Mouse (Mus musculus): ENCODE measurements at regions not wholly inside any gene's neighbourhood (a gene's known extent, or its start where the extent isn't known, plus 50 kb on each side); places are given as distances from the start of the nearest gene placed in this dataset.

- Histone ChIP-seq H3K9ac (ENCODE audit: low read length) (no peak overlapping the region), H3K27ac (ENCODE audit: low read depth, low read length) (no peak overlapping the region), H3K4me2 (no peak overlapping the region), H3K4me1 (ENCODE audit: control insufficient read depth, insufficient read depth, low read length) (no peaks in the 10 kb centered on the region), H3K36me3 (ENCODE audit: control insufficient read depth, insufficient read depth, low read length) (no peaks in the 10 kb centered on the region), H3K9me3 (ENCODE audit: control insufficient read depth, low read length) (no peaks in the 10 kb centered on the region), H3K27me3 (ENCODE audit: control insufficient read depth, insufficient read depth, low read length) (no peaks in the 10 kb centered on the region), H3K4me3 (ENCODE audit: low read depth, low read length) (no peak overlapping the region)
- 94% methylated on average over 3 of the region's 3 CpGs for WGBS
- ATAC-seq (ENCODE audit: low FRiP score) (no peak), DNase-seq (ENCODE audit: low spot score, missing footprints) (no peak)
Observed at GRCm38 (mm10) chr10:9111051-9111450, 225.2 kb upstream of the Sash1 start.

- Histone ChIP-seq H3K9me3 (ENCODE audit: control insufficient read depth, low read length) (no peaks in the 10 kb centered on the region), H3K27ac (ENCODE audit: low read depth, low read length) (no peak overlapping the region), H3K4me2 (no peak overlapping the region), H3K4me3 (ENCODE audit: low read depth, low read length) (no peak overlapping the region), H3K36me3 (ENCODE audit: control insufficient read depth, insufficient read depth, low read length) (no peaks in the 10 kb centered on the region), H3K4me1 (ENCODE audit: control insufficient read depth, insufficient read depth, low read length) (no peaks in the 10 kb centered on the region), H3K27me3 (ENCODE audit: control insufficient read depth, insufficient read depth, low read length) (no peaks in the 10 kb centered on the region), H3K9ac (ENCODE audit: low read length) (no peak overlapping the region)
- 90% methylated on average over 2 of the region's 2 CpGs for WGBS
- no peak for ATAC-seq (ENCODE audit: low FRiP score)
- peak; percentile 60 for DNase-seq (ENCODE audit: low spot score, missing footprints)
Observed at GRCm38 (mm10) chr10:9096207-9096606, 210.3 kb upstream of the Sash1 start.

- Histone ChIP-seq H3K4me1 (ENCODE audit: control insufficient read depth, insufficient read depth, low read length) (no peaks in the 10 kb centered on the region), H3K9ac (ENCODE audit: low read length) (no peak overlapping the region), H3K27ac (ENCODE audit: low read depth, low read length) (no peak overlapping the region), H3K27me3 (ENCODE audit: control insufficient read depth, insufficient read depth, low read length) (no peaks in the 10 kb centered on the region), H3K9me3 (ENCODE audit: control insufficient read depth, low read length) (no peaks in the 10 kb centered on the region), H3K36me3 (ENCODE audit: control insufficient read depth, insufficient read depth, low read length) (no peaks in the 10 kb centered on the region), H3K4me2 (no peak overlapping the region), H3K4me3 (ENCODE audit: low read depth, low read length) (no peak overlapping the region)
- 75% methylated on average over 6 of the region's 6 CpGs for WGBS
- DNase-seq (ENCODE audit: low spot score, missing footprints) (peak; percentile 8), ATAC-seq (ENCODE audit: low FRiP score) (no peak)
Observed at GRCm38 (mm10) chr10:9095163-9095562, 209.3 kb upstream of the Sash1 start.

GRCm38 (mm10) chr10:9092237-9092885, 206.5 kb upstream of the Sash1 start:
- H3K4me3 ChIP-seq (ENCODE audit: low read depth, low read length) = no peak overlapping the region
- DNase-seq (ENCODE audit: low spot score, missing footprints) (peak; percentile 83), ATAC-seq (ENCODE audit: low FRiP score) (no peak)
- H3K9me3 ChIP-seq (ENCODE audit: control insufficient read depth, low read length) = no peaks in the 10 kb centered on the region
- H3K4me2 ChIP-seq = no peak overlapping the region
- 81% methylated on average over 10 of the region's 10 CpGs for WGBS
- no peaks in the 10 kb centered on the region for H3K36me3 ChIP-seq (ENCODE audit: control insufficient read depth, insufficient read depth, low read length)
- H3K27me3 ChIP-seq (ENCODE audit: control insufficient read depth, insufficient read depth, low read length) = no peaks in the 10 kb centered on the region
- H3K27ac ChIP-seq (ENCODE audit: low read depth, low read length) = no peak overlapping the region
- H3K4me1 ChIP-seq (ENCODE audit: control insufficient read depth, insufficient read depth, low read length) = no peaks in the 10 kb centered on the region
- H3K9ac ChIP-seq (ENCODE audit: low read length) = no peak overlapping the region

- WGBS = 94% methylated on average over 6 of the region's 6 CpGs
- Histone ChIP-seq H3K4me3 (ENCODE audit: low read depth, low read length) (no peak overlapping the region), H3K9ac (ENCODE audit: low read length) (no peak overlapping the region), H3K4me2 (no peak overlapping the region), H3K36me3 (ENCODE audit: control insufficient read depth, insufficient read depth, low read length) (no peaks in the 10 kb centered on the region), H3K4me1 (ENCODE audit: control insufficient read depth, insufficient read depth, low read length) (no peaks in the 10 kb centered on the region), H3K27me3 (ENCODE audit: control insufficient read depth, insufficient read depth, low read length) (no peaks in the 10 kb centered on the region), H3K27ac (ENCODE audit: low read depth, low read length) (no peak overlapping the region), H3K9me3 (ENCODE audit: control insufficient read depth, low read length) (no peaks in the 10 kb centered on the region)
- DNase-seq (ENCODE audit: low spot score, missing footprints) (peak; percentile 68), ATAC-seq (ENCODE audit: low FRiP score) (no peak)
Observed at GRCm38 (mm10) chr10:9090961-9091360, 205.1 kb upstream of the Sash1 start.

GRCm38 (mm10) chr10:9087871-9088270, 202.0 kb upstream of the Sash1 start:
- H3K27ac ChIP-seq (ENCODE audit: low read depth, low read length) = no peak overlapping the region
- DNase-seq (ENCODE audit: low spot score, missing footprints) (peak; percentile 53), ATAC-seq (ENCODE audit: low FRiP score) (no peak)
- no peak overlapping the region for H3K9ac ChIP-seq (ENCODE audit: low read length)
- H3K4me1 ChIP-seq (ENCODE audit: control insufficient read depth, insufficient read depth, low read length) = no peaks in the 10 kb centered on the region
- H3K27me3 ChIP-seq (ENCODE audit: control insufficient read depth, insufficient read depth, low read length) = no peaks in the 10 kb centered on the region
- H3K9me3 ChIP-seq (ENCODE audit: control insufficient read depth, low read length) = no peaks in the 10 kb centered on the region
- no peaks in the 10 kb centered on the region for H3K36me3 ChIP-seq (ENCODE audit: control insufficient read depth, insufficient read depth, low read length)
- H3K4me2 ChIP-seq = no peak overlapping the region
- WGBS = 88% methylated on average over 3 of the region's 3 CpGs
- no peak overlapping the region for H3K4me3 ChIP-seq (ENCODE audit: low read depth, low read length)

GRCm38 (mm10) chr10:9087171-9087570, 201.3 kb upstream of the Sash1 start:
- Histone ChIP-seq H3K9me3 (ENCODE audit: control insufficient read depth, low read length) (no peaks in the 10 kb centered on the region), H3K4me1 (ENCODE audit: control insufficient read depth, insufficient read depth, low read length) (no peaks in the 10 kb centered on the region), H3K9ac (ENCODE audit: low read length) (no peak overlapping the region), H3K4me3 (ENCODE audit: low read depth, low read length) (no peak overlapping the region), H3K4me2 (no peak overlapping the region), H3K27me3 (ENCODE audit: control insufficient read depth, insufficient read depth, low read length) (no peaks in the 10 kb centered on the region), H3K27ac (ENCODE audit: low read depth, low read length) (no peak overlapping the region), H3K36me3 (ENCODE audit: control insufficient read depth, insufficient read depth, low read length) (no peaks in the 10 kb centered on the region)
- ATAC-seq (ENCODE audit: low FRiP score) (no peak), DNase-seq (ENCODE audit: low spot score, missing footprints) (peak; percentile 44)
- 78% methylated on average over 3 of the region's 3 CpGs for WGBS

- ATAC-seq (ENCODE audit: low FRiP score) (no peak), DNase-seq (ENCODE audit: low spot score, missing footprints) (peak; percentile 74)
- Histone ChIP-seq H3K9me3 (ENCODE audit: control insufficient read depth, low read length) (no peaks in the 10 kb centered on the region), H3K36me3 (ENCODE audit: control insufficient read depth, insufficient read depth, low read length) (no peaks in the 10 kb centered on the region), H3K27me3 (ENCODE audit: control insufficient read depth, insufficient read depth, low read length) (no peaks in the 10 kb centered on the region), H3K4me2 (no peak overlapping the region), H3K27ac (ENCODE audit: low read depth, low read length) (no peak overlapping the region), H3K4me1 (ENCODE audit: control insufficient read depth, insufficient read depth, low read length) (no peaks in the 10 kb centered on the region), H3K4me3 (ENCODE audit: low read depth, low read length) (no peak overlapping the region), H3K9ac (ENCODE audit: low read length) (no peak overlapping the region)
- 91% methylated on average over 2 of the region's 2 CpGs for WGBS
Observed at GRCm38 (mm10) chr10:9086666-9087065, 200.8 kb upstream of the Sash1 start.

GRCm38 (mm10) chr10:9085441-9085840, 199.6 kb upstream of the Sash1 start:
- ATAC-seq (ENCODE audit: low FRiP score) (no peak), DNase-seq (ENCODE audit: low spot score, missing footprints) (peak; percentile 79)
- WGBS = 61% methylated on average over 7 of the region's 7 CpGs
- Histone ChIP-seq H3K4me3 (ENCODE audit: low read depth, low read length) (no peak overlapping the region), H3K4me1 (ENCODE audit: control insufficient read depth, insufficient read depth, low read length) (no peaks in the 10 kb centered on the region), H3K27me3 (ENCODE audit: control insufficient read depth, insufficient read depth, low read length) (no peaks in the 10 kb centered on the region), H3K9me3 (ENCODE audit: control insufficient read depth, low read length) (no peaks in the 10 kb centered on the region), H3K27ac (ENCODE audit: low read depth, low read length) (no peak overlapping the region), H3K36me3 (ENCODE audit: control insufficient read depth, insufficient read depth, low read length) (no peaks in the 10 kb centered on the region), H3K9ac (ENCODE audit: low read length) (no peak overlapping the region), H3K4me2 (no peak overlapping the region)
